Mouse (Mus musculus) megakaryocyte-erythroid progenitor cell, adult 5 weeks (primary cell): Measurements from ENCODE around the gene Gm32717. TPM values are rescaled to one million over a fixed set of nuclear protein-coding genes. Genes with fewer than 3 reads are reported as not detected.

Experiments
- polyA plus RNA-seq: library from polyadenylated mRNA; stranded (reverse); fragments of >175 nt; gene quantifications from 2 replicates; pipeline ENCODE4 v1.2.3, GENCODE M21; 2012

The Gm32717 gene
- not detected in 2 replicates for polyA plus RNA-seq

DNA sequence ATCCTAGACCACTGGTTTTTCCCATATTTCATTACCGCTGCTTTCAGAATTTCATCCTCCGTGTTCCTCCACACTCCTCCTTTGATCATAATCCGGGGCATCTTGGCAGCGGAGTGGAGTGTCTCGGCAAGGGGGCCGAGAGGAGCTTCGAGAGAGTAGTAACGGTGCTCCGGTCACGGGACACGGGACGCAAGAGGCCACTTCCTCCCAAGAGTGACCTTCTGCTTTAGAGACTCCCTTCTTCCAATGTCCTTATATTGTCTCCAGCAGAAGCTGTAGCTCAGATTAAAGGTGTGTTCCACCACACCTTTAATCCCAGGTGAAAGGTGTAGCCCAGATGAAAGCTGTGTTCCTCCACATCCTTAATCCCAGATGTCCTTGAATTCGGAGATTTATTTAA lies at the start of gene Gm32717:
Gene Gm32717, minus strand, starts transcription at position 101 of the 400 bp plus-strand sequence.

DNA sequence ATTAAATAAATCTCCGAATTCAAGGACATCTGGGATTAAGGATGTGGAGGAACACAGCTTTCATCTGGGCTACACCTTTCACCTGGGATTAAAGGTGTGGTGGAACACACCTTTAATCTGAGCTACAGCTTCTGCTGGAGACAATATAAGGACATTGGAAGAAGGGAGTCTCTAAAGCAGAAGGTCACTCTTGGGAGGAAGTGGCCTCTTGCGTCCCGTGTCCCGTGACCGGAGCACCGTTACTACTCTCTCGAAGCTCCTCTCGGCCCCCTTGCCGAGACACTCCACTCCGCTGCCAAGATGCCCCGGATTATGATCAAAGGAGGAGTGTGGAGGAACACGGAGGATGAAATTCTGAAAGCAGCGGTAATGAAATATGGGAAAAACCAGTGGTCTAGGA lies 17.8 kb upstream of the Gm32717 start, which contains the start of gene Gm32802:
Gene Gm32802, plus strand, starts transcription at position 301 of the 400 bp plus-strand sequence.

DNA sequence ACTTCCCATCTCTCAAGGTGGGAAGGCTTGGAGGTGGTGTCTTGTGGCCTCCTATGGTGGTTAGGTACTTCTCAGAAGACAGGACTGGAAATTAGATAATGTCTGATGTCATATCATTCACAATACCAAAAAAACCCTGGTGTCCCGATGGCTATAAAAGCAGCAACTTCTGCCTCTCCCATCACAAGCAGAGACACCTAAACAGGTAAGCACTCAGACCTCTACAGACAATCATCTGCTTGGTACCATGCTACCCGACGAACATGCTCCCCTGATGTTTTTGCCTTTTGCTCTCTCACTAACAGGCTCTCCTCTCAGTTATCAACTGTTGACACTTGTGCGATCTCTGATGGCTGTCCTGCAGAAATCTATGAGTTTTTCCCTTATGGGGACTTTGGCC lies 35.9 kb downstream of the Gm32717 start, which contains the start of gene Il22:
Gene Il22, plus strand, starts transcription at position 301 of the 400 bp plus-strand sequence.

Other genes starting within 250 kb of the Gm32717 start
- 13.0 and 24.8 TPM in 2 replicates for gene Mdm1, start 99.0 kb downstream of the Gm32717 start, polyA plus RNA-seq
- not detected in 2 replicates for gene Il22, start 35.8 kb downstream of the Gm32717 start, polyA plus RNA-seq
- gene Gm32802, start 17.9 kb upstream of the Gm32717 start, polyA plus RNA-seq = not detected in 2 replicates
- not detected in 2 replicates for gene Iltifb, start 54.3 kb upstream of the Gm32717 start, polyA plus RNA-seq
- not detected in 2 replicates for gene Gm9040, start 86.2 kb upstream of the Gm32717 start, polyA plus RNA-seq
- not detected in 2 replicates for gene Gm9044, start 91.6 kb upstream of the Gm32717 start, polyA plus RNA-seq
- not detected in 2 replicates for gene Gm9045, start 97.1 kb upstream of the Gm32717 start, polyA plus RNA-seq
- not detected in 2 replicates for gene Gm9046, start 102.5 kb upstream of the Gm32717 start, polyA plus RNA-seq
- gene Gm9048, start 107.9 kb upstream of the Gm32717 start, polyA plus RNA-seq = not detected in 2 replicates
- gene Gm9049, start 113.3 kb upstream of the Gm32717 start, polyA plus RNA-seq = not detected in 2 replicates
- 0.14 and 0.22 TPM in 2 replicates for gene Ifng, start 200.3 kb upstream of the Gm32717 start, polyA plus RNA-seq